Mouse (Mus musculus): ENCODE measurements at regions not wholly inside any gene's neighbourhood (a gene's known extent, or its start where the extent isn't known, plus 50 kb on each side); places are given as distances from the start of the nearest gene placed in this dataset.

- H3K9me3 ChIP-seq (ENCODE audit: control insufficient read depth, insufficient read depth, low read depth, low read length) = no peaks in the 10 kb centered on the region
- H3K4me1 ChIP-seq (ENCODE audit: control insufficient read depth in 2 of 2, insufficient read depth in 2 of 2, low read length in 2 of 2, poor library complexity in 1 of 2) = no peaks in the 10 kb centered on the region
- DNase-seq (ENCODE audit: low read depth, low spot score) = no peak
- no peaks in the 10 kb centered on the region for H3K36me3 ChIP-seq (ENCODE audit: control insufficient read depth, insufficient read depth, low read length, poor library complexity, severe bottlenecking)
- no peak overlapping the region for H3K4me3 ChIP-seq (ENCODE audit: insufficient read depth in 1 of 2, low read depth in 1 of 2, low read length in 2 of 2, poor library complexity in 1 of 2, severe bottlenecking in 1 of 2)
- in situ Hi-C loops (cut with MboI; ENCODE audit: low sequenced_read_pairs in 2 of 2, unreplicated experiment in 2 of 2) = no loop called here
- no peak overlapping the region for H3K27ac ChIP-seq (ENCODE audit: insufficient read depth, low read depth, low read length, poor library complexity, severe bottlenecking)
- H3K9ac ChIP-seq (ENCODE audit: insufficient read depth, low read depth, low read length, poor library complexity, severe bottlenecking) = no peak overlapping the region
- TF ChIP-seq ZC3H11A (IDR thresholded peaks at IDR 0.05; ENCODE audit: borderline replicate concordance, low read depth, low read length) = no peak
- no peak for TF ChIP-seq ZNF384 (IDR thresholded peaks at IDR 0.05; ENCODE audit: low read depth, low read length)
- TF ChIP-seq MAFK (IDR thresholded peaks at IDR 0.05; ENCODE audit: insufficient read depth, low read depth, low read length) = no peak
Measured at GRCm38 (mm10) chr12:58557261-58557660, 288.2 kb upstream of the Clec14a start.

- no peak for DNase-seq (ENCODE audit: low read depth, low spot score)
- Histone ChIP-seq H3K27ac (ENCODE audit: insufficient read depth, low read depth, low read length, poor library complexity, severe bottlenecking) (no peak overlapping the region), H3K9me3 (ENCODE audit: control insufficient read depth, insufficient read depth, low read depth, low read length) (no peaks in the 10 kb centered on the region), H3K9ac (ENCODE audit: insufficient read depth, low read depth, low read length, poor library complexity, severe bottlenecking) (no peak overlapping the region), H3K4me3 (ENCODE audit: insufficient read depth in 1 of 2, low read depth in 1 of 2, low read length in 2 of 2, poor library complexity in 1 of 2, severe bottlenecking in 1 of 2) (no peak overlapping the region), H3K36me3 (ENCODE audit: control insufficient read depth, insufficient read depth, low read length, poor library complexity, severe bottlenecking) (no peaks in the 10 kb centered on the region), H3K4me1 (ENCODE audit: control insufficient read depth in 2 of 2, insufficient read depth in 2 of 2, low read length in 2 of 2, poor library complexity in 1 of 2) (no peaks in the 10 kb centered on the region)
- in situ Hi-C loops (cut with MboI; ENCODE audit: low sequenced_read_pairs in 2 of 2, unreplicated experiment in 2 of 2) = no loop called here
- TF ChIP-seq ZC3H11A (IDR thresholded peaks at IDR 0.05; ENCODE audit: borderline replicate concordance, low read depth, low read length) = no peak
- TF ChIP-seq CHD2 (IDR thresholded peaks at IDR 0.05; ENCODE audit: low read depth, low read length) = no peak
- TF ChIP-seq HCFC1 (IDR thresholded peaks at IDR 0.05; ENCODE audit: borderline replicate concordance, insufficient read depth, low read length) = no peak
- 0 out of 2 replicates have a peak, but pooled peaks have one; percentile 14 for TF ChIP-seq MAFK (IDR thresholded peaks at IDR 0.05; ENCODE audit: insufficient read depth, low read depth, low read length)
Measured at GRCm38 (mm10) chr12:58556741-58557140, 287.7 kb upstream of the Clec14a start.

GRCm38 (mm10) chr12:58556060-58556459, 287.0 kb upstream of the Clec14a start:
- Histone ChIP-seq H3K27ac (ENCODE audit: insufficient read depth, low read depth, low read length, poor library complexity, severe bottlenecking) (no peak overlapping the region), H3K36me3 (ENCODE audit: control insufficient read depth, insufficient read depth, low read length, poor library complexity, severe bottlenecking) (no peaks in the 10 kb centered on the region), H3K4me3 (ENCODE audit: insufficient read depth in 1 of 2, low read depth in 1 of 2, low read length in 2 of 2, poor library complexity in 1 of 2, severe bottlenecking in 1 of 2) (no peak overlapping the region), H3K9me3 (ENCODE audit: control insufficient read depth, insufficient read depth, low read depth, low read length) (no peaks in the 10 kb centered on the region), H3K9ac (ENCODE audit: insufficient read depth, low read depth, low read length, poor library complexity, severe bottlenecking) (no peak overlapping the region), H3K4me1 (ENCODE audit: control insufficient read depth in 2 of 2, insufficient read depth in 2 of 2, low read length in 2 of 2, poor library complexity in 1 of 2) (no peaks in the 10 kb centered on the region)
- DNase-seq (ENCODE audit: low read depth, low spot score) = no peak
- in situ Hi-C loops (cut with MboI; ENCODE audit: low sequenced_read_pairs in 2 of 2, unreplicated experiment in 2 of 2) = no loop called here
- TF ChIP-seq HCFC1 (IDR thresholded peaks at IDR 0.05; ENCODE audit: borderline replicate concordance, insufficient read depth, low read length) = no peak
- no peak for TF ChIP-seq CHD2 (IDR thresholded peaks at IDR 0.05; ENCODE audit: low read depth, low read length)
- no peak for TF ChIP-seq ZNF384 (IDR thresholded peaks at IDR 0.05; ENCODE audit: low read depth, low read length)
- TF ChIP-seq MAFK (IDR thresholded peaks at IDR 0.05; ENCODE audit: insufficient read depth, low read depth, low read length) = no peak
- TF ChIP-seq ZC3H11A (IDR thresholded peaks at IDR 0.05; ENCODE audit: borderline replicate concordance, low read depth, low read length) = no peak

- Histone ChIP-seq H3K4me3 (ENCODE audit: insufficient read depth in 1 of 2, low read depth in 1 of 2, low read length in 2 of 2, poor library complexity in 1 of 2, severe bottlenecking in 1 of 2) (no peak overlapping the region), H3K4me1 (ENCODE audit: control insufficient read depth in 2 of 2, insufficient read depth in 2 of 2, low read length in 2 of 2, poor library complexity in 1 of 2) (no peaks in the 10 kb centered on the region), H3K9me3 (ENCODE audit: control insufficient read depth, insufficient read depth, low read depth, low read length) (no peaks in the 10 kb centered on the region), H3K27ac (ENCODE audit: insufficient read depth, low read depth, low read length, poor library complexity, severe bottlenecking) (no peak overlapping the region), H3K36me3 (ENCODE audit: control insufficient read depth, insufficient read depth, low read length, poor library complexity, severe bottlenecking) (no peaks in the 10 kb centered on the region), H3K9ac (ENCODE audit: insufficient read depth, low read depth, low read length, poor library complexity, severe bottlenecking) (no peak overlapping the region)
- no peak for TF ChIP-seq MAFK (IDR thresholded peaks at IDR 0.05; ENCODE audit: insufficient read depth, low read depth, low read length)
- TF ChIP-seq CHD2 (IDR thresholded peaks at IDR 0.05; ENCODE audit: low read depth, low read length) = no peak
- TF ChIP-seq ZNF384 (IDR thresholded peaks at IDR 0.05; ENCODE audit: low read depth, low read length) = no peak
- TF ChIP-seq HCFC1 (IDR thresholded peaks at IDR 0.05; ENCODE audit: borderline replicate concordance, insufficient read depth, low read length) = no peak
- TF ChIP-seq ZC3H11A (IDR thresholded peaks at IDR 0.05; ENCODE audit: borderline replicate concordance, low read depth, low read length) = no peak
- peak; percentile 33 for DNase-seq (ENCODE audit: low read depth, low spot score)
- in situ Hi-C loops (cut with MboI; ENCODE audit: low sequenced_read_pairs in 2 of 2, unreplicated experiment in 2 of 2) = no loop called here
Measured at GRCm38 (mm10) chr12:58550859-58551761, 282.0 kb upstream of the Clec14a start.
